Mouse (Mus musculus): ENCODE measurements around the gene Fbxw9.

The Fbxw9 gene

DNA sequence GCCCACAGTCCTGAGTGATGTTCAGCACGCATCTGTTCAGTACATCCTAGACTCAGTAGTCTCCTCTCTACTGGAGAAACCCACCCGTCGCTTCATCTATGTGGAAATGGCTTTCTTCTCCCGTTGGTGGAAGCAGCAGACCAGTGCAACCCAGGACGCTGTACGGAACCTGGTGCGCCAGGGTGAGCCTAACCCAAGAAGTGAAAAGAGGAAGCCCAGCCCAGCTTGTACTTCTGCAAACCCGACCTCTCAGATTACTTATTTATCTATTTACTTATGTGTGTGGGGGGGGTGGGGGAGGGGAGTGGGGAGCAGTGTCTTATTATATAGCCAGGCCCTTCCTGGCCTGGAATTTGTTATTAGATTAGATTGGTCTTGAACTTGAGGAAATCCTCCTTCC lies 24.8 kb downstream of the Fbxw9 start:
- DNase-seq (ENCODE audit: low read depth, low spot score), result no peak

GRCm38 (mm10) chr8:85086238-85086637 lies 26.4 kb downstream of the Fbxw9 start:
- DNase-seq (ENCODE audit: low read depth, low spot score), result no peak

DNA sequence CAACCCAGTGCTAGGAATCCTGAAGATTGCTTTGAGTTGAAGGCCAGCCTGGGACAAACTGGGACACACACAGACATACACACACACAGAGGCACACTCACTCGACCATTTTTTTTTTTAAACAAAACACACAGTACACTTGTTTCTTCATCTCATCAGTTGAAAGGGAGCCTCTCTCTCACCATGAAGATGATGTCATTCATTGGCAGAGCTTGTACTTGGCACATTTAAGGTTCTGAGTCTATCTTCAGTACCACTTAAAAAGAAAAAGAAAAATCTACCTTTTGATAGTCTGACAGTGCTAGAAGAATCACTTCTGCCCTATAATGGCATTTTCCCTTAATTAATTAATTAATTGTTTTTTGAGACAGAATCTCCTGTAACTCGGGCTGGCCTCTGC lies 28.9 kb downstream of the Fbxw9 start:
- no peak for DNase-seq (ENCODE audit: low read depth, low spot score)

- DNase-seq (ENCODE audit: low read depth, low spot score), result no peak
These were observed 31.0 kb downstream of the Fbxw9 start for GRCm38 (mm10) chr8:85090856-85091255.

GRCm38 (mm10) chr8:85091526-85092090 lies 31.8 kb downstream of the Fbxw9 start:
- no peak for DNase-seq (ENCODE audit: low read depth, low spot score)

DNA sequence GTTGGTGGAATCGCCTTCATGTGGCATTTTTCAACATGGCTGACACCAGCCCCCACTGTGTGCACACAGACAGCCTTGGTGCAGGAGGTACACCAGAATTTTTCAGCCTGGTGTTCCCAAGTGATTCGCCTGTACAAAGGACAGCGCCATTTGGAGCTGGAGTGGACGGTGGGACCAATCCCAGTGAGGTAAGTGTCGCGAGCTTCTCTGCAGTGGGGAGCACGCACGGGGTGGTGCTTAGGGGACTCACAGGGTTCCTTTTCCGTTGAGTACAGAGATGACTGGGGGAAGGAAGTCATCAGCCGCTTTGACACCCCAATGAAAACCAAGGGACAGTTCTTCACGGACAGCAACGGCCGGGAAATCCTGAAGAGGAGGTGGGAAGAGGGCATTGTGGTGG lies 35.2 kb downstream of the Fbxw9 start:
- DNase-seq (ENCODE audit: low read depth, low spot score), result no peak

GRCm38 (mm10) chr8:85095566-85095965 lies 35.7 kb downstream of the Fbxw9 start:
- DNase-seq (ENCODE audit: low read depth, low spot score), result no peak

- DNase-seq (ENCODE audit: low read depth, low spot score), result no peak
These were observed 36.3 kb downstream of the Fbxw9 start for GRCm38 (mm10) chr8:85096196-85096595.

GRCm38 (mm10) chr8:85096850-85097249 lies 37.0 kb downstream of the Fbxw9 start:
- no peak for DNase-seq (ENCODE audit: low read depth, low spot score)

GRCm38 (mm10) chr8:85100076-85100665 lies 40.3 kb downstream of the Fbxw9 start:
- DNase-seq (ENCODE audit: low read depth, low spot score), result no peak

GRCm38 (mm10) chr8:85113241-85113640 lies 53.4 kb downstream of the Fbxw9 start:
- DNase-seq (ENCODE audit: low read depth, low spot score), result no peak

DNA sequence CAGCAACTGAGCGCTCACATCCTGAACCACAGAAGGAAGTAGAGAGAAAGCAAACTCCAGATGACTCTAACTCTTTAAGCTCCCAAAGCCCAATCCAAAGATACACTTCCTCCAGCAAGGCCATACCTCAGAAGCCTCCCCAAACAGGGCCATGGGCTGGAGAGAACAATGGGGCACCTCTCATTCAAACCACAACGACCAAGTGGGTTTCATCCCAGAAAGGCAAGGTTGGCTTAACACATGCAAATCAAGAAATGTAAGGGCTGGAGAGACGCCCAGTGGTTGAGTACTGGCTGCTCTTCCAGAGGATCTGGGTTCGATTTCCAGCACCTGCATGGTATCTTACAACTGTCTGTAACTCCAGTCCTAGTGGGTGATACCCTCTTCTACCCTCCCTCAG lies 55.6 kb downstream of the Fbxw9 start:
- DNase-seq (ENCODE audit: low read depth, low spot score), result no peak

Measured in retina, adult 2 months (tissue).